Mouse (Mus musculus): ENCODE data around the gene Lgals2. TPM values are rescaled to one million over a fixed set of nuclear protein-coding genes. Genes with fewer than 3 reads are reported as not detected.

Lgals2 gene
- polyA plus RNA-seq, 1 experiment = 4.8 TPM

DNA sequence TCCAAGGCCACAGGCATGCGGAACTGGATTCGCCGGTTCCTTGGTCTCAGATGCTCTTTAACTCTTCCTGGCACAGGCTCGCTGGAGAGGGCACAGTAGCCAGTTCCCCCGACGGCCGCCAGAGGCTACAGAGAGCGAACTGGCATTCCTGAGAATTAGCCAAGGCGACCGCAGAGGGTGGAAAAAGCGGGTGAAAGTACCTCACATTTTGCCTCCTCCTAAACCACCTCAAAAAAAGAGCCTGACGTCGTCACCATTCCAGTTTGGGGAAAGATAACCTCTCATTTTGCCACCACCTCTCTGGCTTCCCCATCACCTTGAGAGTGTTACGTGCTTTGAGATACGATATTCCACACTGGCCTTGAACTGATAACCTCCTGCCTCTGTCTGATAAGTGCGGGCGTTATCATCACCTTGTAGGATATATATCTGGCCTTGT lies 20.9 kb upstream of the Lgals2 start:
- no peak overlapping the region; the same call in 1 of the 2 replicates for H3K27ac ChIP-seq (ENCODE audit: control insufficient read depth, insufficient read depth, low read length)
- 4% methylated on average over 17 of the region's 17 CpGs for WGBS
- peak overlapping the region; percentile 22 for H3K4me3 ChIP-seq (ENCODE audit: control insufficient read depth, insufficient read depth, low read length)
- H3K27me3 ChIP-seq (ENCODE audit: control insufficient read depth, insufficient read depth, low read length) = no peaks in the 10 kb centered on the region
- peaks cover 20% of the 10 kb centered on the region for H3K4me1 ChIP-seq (replicated peaks; ENCODE audit: control insufficient read depth, insufficient read depth, low read length)
- DNase-seq = peak; percentile 74
- TF ChIP-seq POLR2A (IDR thresholded peaks at IDR 0.05; ENCODE audit: control insufficient read depth, extremely low read depth, insufficient read depth, low read length, poor library complexity) (no peak), CTCF (IDR thresholded peaks at IDR 0.05; ENCODE audit: borderline replicate concordance, control insufficient read depth, extremely low read depth, insufficient read depth, low read length, poor library complexity) (peak; percentile 82; the same call in 1 of the 2 replicates)
- H3K36me3 ChIP-seq (ENCODE audit: control insufficient read depth, insufficient read depth, low read length) = no peaks in the 10 kb centered on the region

- Histone ChIP-seq H3K4me1 (replicated peaks; ENCODE audit: control insufficient read depth, insufficient read depth, low read length) (peaks cover 20% of the 10 kb centered on the region), H3K27ac (ENCODE audit: control insufficient read depth, insufficient read depth, low read length) (no peak overlapping the region)
Observed at GRCm38 (mm10) chr15:78875537-78875936, 20.2 kb upstream of the Lgals2 start.

DNA sequence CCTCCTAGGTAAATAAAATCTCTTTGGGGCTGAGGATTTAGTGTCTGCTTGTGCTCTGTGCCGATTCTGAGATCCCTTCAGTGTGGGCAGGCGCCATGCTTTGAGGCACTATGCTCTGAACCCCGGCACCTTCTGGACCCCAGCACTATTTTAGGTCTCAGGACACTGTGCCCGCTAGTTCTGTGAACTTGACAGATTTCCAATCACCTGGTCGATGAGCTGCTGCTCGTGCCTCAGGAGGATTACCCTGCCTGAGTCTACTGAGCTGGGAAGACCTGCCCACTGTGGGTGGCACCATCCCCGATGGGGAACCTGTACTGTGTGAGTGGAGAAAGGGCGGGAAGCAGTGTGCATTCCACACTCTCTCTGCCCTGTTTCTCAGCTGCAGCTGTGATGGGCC lies 19.7 kb upstream of the Lgals2 start:
- DNase-seq = no peak
- Histone ChIP-seq H3K27me3 (ENCODE audit: control insufficient read depth, insufficient read depth, low read length) (no peaks in the 10 kb centered on the region), H3K4me3 (ENCODE audit: control insufficient read depth, insufficient read depth, low read length) (no peak overlapping the region), H3K36me3 (ENCODE audit: control insufficient read depth, insufficient read depth, low read length) (no peaks in the 10 kb centered on the region), H3K27ac (ENCODE audit: control insufficient read depth, insufficient read depth, low read length) (no peak overlapping the region), H3K4me1 (replicated peaks; ENCODE audit: control insufficient read depth, insufficient read depth, low read length) (peaks cover 20% of the 10 kb centered on the region)
- 86% methylated on average over 8 of the region's 8 CpGs for WGBS
- no peak for TF ChIP-seq CTCF (IDR thresholded peaks at IDR 0.05; ENCODE audit: borderline replicate concordance, control insufficient read depth, extremely low read depth, insufficient read depth, low read length, poor library complexity)
- no peak for TF ChIP-seq POLR2A (IDR thresholded peaks at IDR 0.05; ENCODE audit: control insufficient read depth, extremely low read depth, insufficient read depth, low read length, poor library complexity)

More at GRCm38 (mm10) chr15:78875537-78875936, 20.2 kb upstream of the Lgals2 start:
- TF ChIP-seq CTCF (IDR thresholded peaks at IDR 0.05; ENCODE audit: borderline replicate concordance, control insufficient read depth, extremely low read depth, insufficient read depth, low read length, poor library complexity) = no peak
- TF ChIP-seq POLR2A (IDR thresholded peaks at IDR 0.05; ENCODE audit: control insufficient read depth, extremely low read depth, insufficient read depth, low read length, poor library complexity) = no peak
- H3K27me3 ChIP-seq (ENCODE audit: control insufficient read depth, insufficient read depth, low read length) = no peaks in the 10 kb centered on the region
- no peaks in the 10 kb centered on the region for H3K36me3 ChIP-seq (ENCODE audit: control insufficient read depth, insufficient read depth, low read length)
- DNase-seq = no peak
- H3K4me3 ChIP-seq (ENCODE audit: control insufficient read depth, insufficient read depth, low read length) = no peak overlapping the region
- 83% methylated on average over 5 of the region's 5 CpGs for WGBS

DNA sequence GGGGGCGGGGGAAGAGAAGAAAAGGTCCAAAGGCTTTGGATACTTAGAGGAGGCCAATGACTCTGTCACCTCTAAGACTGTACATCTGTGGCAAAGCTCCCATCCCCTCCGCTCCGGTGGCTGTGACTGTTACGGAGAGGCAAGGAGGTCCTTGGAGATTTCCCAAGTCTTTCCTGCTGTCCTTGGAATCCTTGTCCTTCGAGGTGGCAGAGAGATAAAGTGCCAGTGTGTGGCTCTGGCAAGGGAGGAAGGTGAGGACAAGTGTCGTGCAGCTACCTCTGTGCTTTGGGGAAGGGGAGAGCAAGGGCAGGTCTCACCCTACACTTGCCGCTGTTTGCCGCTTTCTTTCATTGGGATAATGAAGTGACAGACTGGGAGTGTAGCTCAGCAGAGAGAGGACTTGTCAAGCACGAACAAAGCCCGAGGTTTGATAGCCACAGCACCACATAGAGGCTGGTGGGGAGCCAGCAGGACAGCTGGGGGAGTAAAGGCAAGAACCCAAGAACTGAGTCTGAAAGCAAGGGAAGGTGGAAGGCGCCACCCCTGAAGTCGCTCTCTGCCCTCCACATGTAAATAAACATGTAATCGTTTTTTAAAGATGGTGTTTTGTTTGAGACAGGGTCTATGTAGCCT lies 18.6 kb upstream of the Lgals2 start:
- no peak for DNase-seq
- Histone ChIP-seq H3K27ac (ENCODE audit: control insufficient read depth, insufficient read depth, low read length) (no peak overlapping the region), H3K4me1 (replicated peaks; ENCODE audit: control insufficient read depth, insufficient read depth, low read length) (peaks cover 13% of the 10 kb centered on the region), H3K4me3 (ENCODE audit: control insufficient read depth, insufficient read depth, low read length) (no peak overlapping the region), H3K27me3 (ENCODE audit: control insufficient read depth, insufficient read depth, low read length) (no peaks in the 10 kb centered on the region), H3K36me3 (ENCODE audit: control insufficient read depth, insufficient read depth, low read length) (no peaks in the 10 kb centered on the region)
- no peak for TF ChIP-seq CTCF (IDR thresholded peaks at IDR 0.05; ENCODE audit: borderline replicate concordance, control insufficient read depth, extremely low read depth, insufficient read depth, low read length, poor library complexity)
- no peak for TF ChIP-seq POLR2A (IDR thresholded peaks at IDR 0.05; ENCODE audit: control insufficient read depth, extremely low read depth, insufficient read depth, low read length, poor library complexity)
- WGBS = 83% methylated on average over 13 of the region's 13 CpGs

GRCm38 (mm10) chr15:78872021-78872608 lies 16.8 kb upstream of the Lgals2 start:
- no peak for DNase-seq
- H3K27ac ChIP-seq (ENCODE audit: control insufficient read depth, insufficient read depth, low read length) = no peak overlapping the region
- no peak overlapping the region for H3K4me3 ChIP-seq (ENCODE audit: control insufficient read depth, insufficient read depth, low read length)
- no peaks in the 10 kb centered on the region for H3K36me3 ChIP-seq (ENCODE audit: control insufficient read depth, insufficient read depth, low read length)
- H3K27me3 ChIP-seq (ENCODE audit: control insufficient read depth, insufficient read depth, low read length) = no peaks in the 10 kb centered on the region
- H3K4me1 ChIP-seq (replicated peaks; ENCODE audit: control insufficient read depth, insufficient read depth, low read length) = peaks cover 6% of the 10 kb centered on the region
- TF ChIP-seq CTCF (IDR thresholded peaks at IDR 0.05; ENCODE audit: borderline replicate concordance, control insufficient read depth, extremely low read depth, insufficient read depth, low read length, poor library complexity) = no peak
- TF ChIP-seq POLR2A (IDR thresholded peaks at IDR 0.05; ENCODE audit: control insufficient read depth, extremely low read depth, insufficient read depth, low read length, poor library complexity) = no peak
- 55% methylated on average over 5 of the region's 5 CpGs for WGBS

GRCm38 (mm10) chr15:78869775-78870174 lies 14.4 kb upstream of the Lgals2 start:
- peak; percentile 39 for DNase-seq
- no peak overlapping the region for H3K4me3 ChIP-seq (ENCODE audit: control insufficient read depth, insufficient read depth, low read length)
- H3K36me3 ChIP-seq (ENCODE audit: control insufficient read depth, insufficient read depth, low read length) = no peaks in the 10 kb centered on the region
- 12% methylated on average over 6 of the region's 6 CpGs for WGBS
- TF ChIP-seq CTCF (IDR thresholded peaks at IDR 0.05; ENCODE audit: borderline replicate concordance, control insufficient read depth, extremely low read depth, insufficient read depth, low read length, poor library complexity) (peak; percentile 67; the same call in 1 of the 2 replicates), POLR2A (IDR thresholded peaks at IDR 0.05; ENCODE audit: control insufficient read depth, extremely low read depth, insufficient read depth, low read length, poor library complexity) (no peak)
- H3K27me3 ChIP-seq (ENCODE audit: control insufficient read depth, insufficient read depth, low read length) = no peaks in the 10 kb centered on the region
- H3K4me1 ChIP-seq (replicated peaks; ENCODE audit: control insufficient read depth, insufficient read depth, low read length) = no peaks in the 10 kb centered on the region
- no peak overlapping the region for H3K27ac ChIP-seq (ENCODE audit: control insufficient read depth, insufficient read depth, low read length)

All from thymus, adult 2 months (tissue).